Mouse (Mus musculus) intestine, postnatal 0 days (tissue): ENCODE measurements at regions not wholly inside any gene's neighbourhood (a gene's known extent, or its start where the extent isn't known, plus 50 kb on each side); places are given as distances from the start of the nearest gene placed in this dataset.

Experiments used
- ATAC-seq: fragments of 200-750 bp; cut with Nextera tagmentation; 2 replicates; pipeline ENCODE4 v1.8.0; 2017; ENCODE audit warnings: mild to moderate bottlenecking, moderate TSS enrichment, moderate library complexity
- H3K27ac ChIP-seq: fragments of 300-500 bp; sonication (generic); 2 replicates; pipeline ENCODE4 v1.5.1; 2014; ENCODE audit warnings: mild to moderate bottlenecking, low read depth, low read length, moderate library complexity
- H3K27me3 ChIP-seq: fragments of 300-500 bp; sonication (generic); replicated peaks from 2 replicates; pipeline ENCODE4 v1.6.1; 2014; ENCODE audit warnings: low read length, mixed read lengths; ENCODE audit not compliant: control insufficient read depth, insufficient read depth
- H3K36me3 ChIP-seq: fragments of 300-500 bp; sonication (generic); 2 replicates; pipeline ENCODE4 v1.6.1; 2014; ENCODE audit warnings: mild to moderate bottlenecking, moderate library complexity; ENCODE audit not compliant: control insufficient read depth, insufficient read depth
- H3K4me1 ChIP-seq: fragments of 300-500 bp; sonication (generic); replicated peaks from 2 replicates; pipeline ENCODE4 v1.6.1; 2014; ENCODE audit warnings: antibody characterized with exemption, low read length, mixed read lengths; ENCODE audit not compliant: control insufficient read depth, insufficient read depth
- H3K4me2 ChIP-seq: fragments of 300-500 bp; sonication (generic); replicated peaks from 2 replicates; pipeline ENCODE4 v1.6.1; 2014; ENCODE audit warnings: low read depth, mild to moderate bottlenecking, moderate library complexity
- H3K4me3 ChIP-seq: fragments of 300-500 bp; sonication (generic); 2 replicates; pipeline ENCODE4 v1.5.1; 2014; ENCODE audit warnings: low read depth, low read length
- H3K9ac ChIP-seq: fragments of 300-500 bp; sonication (generic); 2 replicates; pipeline ENCODE4 v1.6.1; 2014; ENCODE audit warnings: mild to moderate bottlenecking, low read depth, low read length
- H3K9me3 ChIP-seq: fragments of 300-500 bp; sonication (generic); 2 replicates; pipeline ENCODE4 v1.6.1; 2016; ENCODE audit warnings: mixed run types; ENCODE audit not compliant: control insufficient read depth
- CTCF ChIP-seq: sonication (generic); IDR thresholded peaks from 2 replicates; pipeline ENCODE4 v1.5.1; 2016; ENCODE audit warnings: low read depth, mild to moderate bottlenecking, control low read depth, antibody characterized with exemption, moderate library complexity
- WGBS: fragments of 180-500 bp; shearing (Covaris S2); extraction: QIAGEN DNeasy Blood & Tissue Kit; methylation state at CpG from one replicate; pipeline ENCODE4 v1.1.7; 2014; 5-methylcytosine and 5-hydroxymethylcytosine counted together

- H3K27ac ChIP-seq: no peak overlapping the region
- H3K4me1 ChIP-seq: no peaks in the 10 kb centered on the region
- no peak for ATAC-seq
- WGBS: 28% methylated on average over 3 of the region's 3 CpGs
- TF ChIP-seq CTCF: no peak
- H3K27me3 ChIP-seq: no peaks in the 10 kb centered on the region
- no peaks in the 10 kb centered on the region for H3K36me3 ChIP-seq
- peak overlapping the region; percentile 22; the same call in 1 of the 2 replicates for H3K4me2 ChIP-seq
- H3K9me3 ChIP-seq: no peaks in the 10 kb centered on the region
- no peak overlapping the region for H3K4me3 ChIP-seq
- no peak overlapping the region for H3K9ac ChIP-seq
Measured at GRCm38 (mm10) chr15:93916856-93917255, 321.2 kb upstream of the Prickle1 start.

- H3K4me1 ChIP-seq: no peaks in the 10 kb centered on the region
- H3K27me3 ChIP-seq: no peaks in the 10 kb centered on the region
- H3K4me3 ChIP-seq: no peak overlapping the region
- H3K4me2 ChIP-seq: no peak overlapping the region
- no peak overlapping the region for H3K9ac ChIP-seq
- ATAC-seq: no peak
- TF ChIP-seq CTCF: no peak
- 82% methylated on average over 5 of the region's 5 CpGs for WGBS
- H3K9me3 ChIP-seq: no peaks in the 10 kb centered on the region
- H3K36me3 ChIP-seq: no peaks in the 10 kb centered on the region
- no peak overlapping the region for H3K27ac ChIP-seq
Measured at GRCm38 (mm10) chr15:93913462-93913861, 317.8 kb upstream of the Prickle1 start.

- Histone ChIP-seq H3K4me2 (no peak overlapping the region), H3K4me1 (no peaks in the 10 kb centered on the region), H3K4me3 (no peak overlapping the region), H3K36me3 (no peaks in the 10 kb centered on the region), H3K9ac (no peak overlapping the region), H3K27me3 (no peaks in the 10 kb centered on the region), H3K27ac (no peak overlapping the region), H3K9me3 (no peaks in the 10 kb centered on the region)
- no peak for TF ChIP-seq CTCF
- ATAC-seq: no peak
- WGBS: 67% methylated on average over 7 of the region's 7 CpGs
Measured at GRCm38 (mm10) chr15:93913041-93913440, 317.4 kb upstream of the Prickle1 start.

- 36% methylated on average over 11 of the region's 11 CpGs for WGBS
- Histone ChIP-seq H3K9me3 (no peaks in the 10 kb centered on the region), H3K4me2 (no peak overlapping the region), H3K9ac (no peak overlapping the region), H3K4me1 (no peaks in the 10 kb centered on the region), H3K27me3 (no peaks in the 10 kb centered on the region), H3K4me3 (no peak overlapping the region), H3K36me3 (no peaks in the 10 kb centered on the region), H3K27ac (no peak overlapping the region)
- TF ChIP-seq CTCF: no peak
- ATAC-seq: no peak
Measured at GRCm38 (mm10) chr15:93910981-93911431, 315.3 kb upstream of the Prickle1 start.

- Histone ChIP-seq H3K4me1 (no peaks in the 10 kb centered on the region), H3K27ac (no peak overlapping the region), H3K4me2 (no peak overlapping the region), H3K9ac (no peak overlapping the region), H3K9me3 (no peaks in the 10 kb centered on the region), H3K36me3 (no peaks in the 10 kb centered on the region), H3K4me3 (no peak overlapping the region), H3K27me3 (no peaks in the 10 kb centered on the region)
- 86% methylated on average over 3 of the region's 3 CpGs for WGBS
- TF ChIP-seq CTCF: no peak
- ATAC-seq: no peak
Measured at GRCm38 (mm10) chr15:93910158-93910557, 314.5 kb upstream of the Prickle1 start.

GRCm38 (mm10) chr15:93903671-93904603, 308.2 kb upstream of the Prickle1 start:
- Histone ChIP-seq H3K9ac (no peak overlapping the region), H3K4me3 (no peak overlapping the region), H3K27ac (no peak overlapping the region), H3K27me3 (no peaks in the 10 kb centered on the region), H3K4me1 (no peaks in the 10 kb centered on the region), H3K36me3 (no peaks in the 10 kb centered on the region), H3K4me2 (no peak overlapping the region), H3K9me3 (no peaks in the 10 kb centered on the region)
- no peak for TF ChIP-seq CTCF
- WGBS: 65% methylated on average over 18 of the region's 18 CpGs
- no peak for ATAC-seq
